8 mouse cellular contexts compared by ENCODE assay signal in the genomic region with DNA sequence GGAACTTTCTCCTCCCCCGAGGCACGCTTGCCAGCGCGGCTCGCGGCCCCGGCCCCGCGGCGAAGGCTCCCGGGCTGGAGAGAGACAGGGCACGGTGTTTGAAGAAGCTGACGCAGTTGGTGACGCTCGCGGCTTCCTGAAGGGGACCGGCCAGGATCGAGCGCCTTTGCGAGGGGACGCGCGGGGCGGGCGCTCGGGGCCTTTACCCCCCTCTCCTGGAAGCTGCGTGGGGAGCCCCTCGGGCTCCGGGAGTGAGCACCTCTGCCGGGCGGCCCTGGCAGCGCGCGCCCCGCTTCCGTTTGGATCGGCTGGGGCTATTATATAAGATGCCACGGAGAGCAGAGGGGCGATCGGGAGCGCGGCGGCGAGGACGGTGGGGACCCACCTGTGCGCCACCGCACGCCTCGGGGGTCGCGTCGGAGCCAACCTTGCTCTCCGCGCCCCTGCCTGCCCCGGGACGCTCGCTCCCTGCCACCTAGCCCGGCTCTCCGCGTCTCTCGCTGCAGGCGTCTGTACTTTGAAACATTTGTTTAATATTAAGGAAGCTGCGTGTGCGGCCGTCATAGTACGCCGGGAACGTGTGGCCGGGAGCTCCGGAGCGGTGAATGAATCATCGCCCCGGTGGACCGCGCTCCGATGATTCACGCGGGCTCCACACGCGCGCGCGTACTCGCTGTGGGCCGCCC. TPM values are rescaled to one million over a fixed set of nuclear protein-coding genes. Genes with fewer than 3 reads are reported as not detected.
A peak's percentile ranks its signal among the peaks of the same experiment; 100 is the strongest.
DNase-seq lines count a peak whose midpoint lies in the region; ATAC-seq and TF ChIP-seq lines count a peak whose summit lies in the region.

No protein-coding gene starts in this region.

- peak overlapping the region; percentile 100 for H3K4me2 ChIP-seq in intestine, postnatal 0 days (replicated peaks; ENCODE audit: low read depth)

- peak overlapping the region; percentile 73 for H3K4me3 ChIP-seq in intestine, postnatal 0 days (ENCODE audit: low read depth, low read length)

- H3K9ac ChIP-seq in intestine, postnatal 0 days (ENCODE audit: low read depth, low read length), result peak overlapping the region; percentile 68

- peak; percentile 70 for ATAC-seq in granulocyte monocyte progenitor cell, adult 5-6 weeks (replicated peaks; ENCODE audit: poor library complexity, severe bottlenecking)
- ATAC-seq in intestine, postnatal 0 days, result peak; percentile 79
- ATAC-seq in erythroid progenitor cell, adult 5-6 weeks (replicated peaks; ENCODE audit: low FRiP score, poor library complexity, severe bottlenecking), result no peak

- peak; percentile 74 for DNase-seq in adrenal gland, adult 8-10 months
- DNase-seq in embryo, embryonic 11 days, result peak; percentile 60
- DNase-seq in left cerebral cortex, postnatal 36 days (ENCODE audit: low spot score in 2 of 2), result peak; percentile 76 to 80
- DNase-seq in mesoderm, embryonic 11.5 days (ENCODE audit: low read depth, low spot score), result peak; percentile 34
- peak; percentile 68 to 72 for DNase-seq in right cerebral cortex, postnatal 36 days (ENCODE audit: low spot score in 2 of 2)

- no peaks in the 10 kb centered on the region for H3K4me1 ChIP-seq in intestine, postnatal 0 days (replicated peaks; ENCODE audit: control insufficient read depth, insufficient read depth, low read length)

- no peaks in the 10 kb centered on the region for H3K9me3 ChIP-seq in intestine, postnatal 0 days (ENCODE audit: control insufficient read depth)

- peak overlapping the region; percentile 79 for H3K27ac ChIP-seq in intestine, postnatal 0 days (ENCODE audit: low read depth, low read length)

- under 1% methylated on average over 81 of the region's 85 CpGs for WGBS in intestine, postnatal 0 days

- intact Hi-C loops in left cerebral cortex, postnatal 36 days (cut with DNase I), result loop anchor here (5.0 kb wide), 1 partner anchor 58 kb away; no protein-coding TSS in a partner anchor

- H3K36me3 ChIP-seq in intestine, postnatal 0 days (ENCODE audit: control insufficient read depth, insufficient read depth), result no peaks in the 10 kb centered on the region

- H3K27me3 ChIP-seq in intestine, postnatal 0 days (replicated peaks; ENCODE audit: control insufficient read depth, insufficient read depth, low read length), result peaks cover 9% of the 10 kb centered on the region

- TF ChIP-seq CTCF in intestine, postnatal 0 days (IDR thresholded peaks at IDR 0.05; ENCODE audit: low read depth), result no peak

RNA-seq across cellular contexts. Expression of a gene that starts 0.8 kb away (rescaled TPM):
- total RNA-seq in adrenal gland, adult 8-10 months (2022), result 10 to 100 TPM; 24.5 to 36.5 (median 31.8) TPM
- 56.9 and 69.8 TPM in 2 replicates for total RNA-seq in granulocyte monocyte progenitor cell, adult 5-6 weeks (2014; fragmentation: Nextera tagmentation)
- total RNA-seq in granulocyte monocyte progenitor cell, adult 5-6 weeks (2017), result 61.4 and 73.5 TPM in 2 replicates
- polyA plus RNA-seq in intestine, postnatal 0 days (2015; fragmentation: Nextera tagmentation; extraction: Ambion mirVana), result 21.4 and 23.4 TPM in 2 replicates
- 10 to 100 TPM; 20.9 to 25.9 TPM for total RNA-seq in left cerebral cortex, postnatal 36 days (2021)
- total RNA-seq in erythroid progenitor cell, adult 5-6 weeks (2015; ENCODE audit: low replicate concordance), result 71.7 and 72.1 TPM in 2 replicates
- 93.1 and 138 TPM in 2 replicates for total RNA-seq in erythroid progenitor cell, adult 5-6 weeks (2017; ENCODE audit: low replicate concordance)
